Mouse (Mus musculus) hindbrain, embryonic 11.5 days (tissue): ENCODE data around the gene Kcnq1. TPM values are rescaled to one million over a fixed set of nuclear protein-coding genes. Genes with fewer than 3 reads are reported as not detected.

Experiments
- ATAC-seq: fragments of 200-750 bp; cut with Nextera tagmentation; 2 replicates; pipeline ENCODE4 v1.8.0; 2017; ENCODE audit warnings: mild to moderate bottlenecking, moderate TSS enrichment, moderate library complexity; ENCODE audit not compliant: low FRiP score
- DNase-seq: peaks from one replicate; pipeline ENCODE4 v3.0.0-alpha.2; 2015; ENCODE audit warnings: low spot score
- H3K27ac ChIP-seq: fragments of 300-500 bp; sonication (generic); 2 replicates; pipeline ENCODE4 v1.5.1; 2014; ENCODE audit warnings: mild to moderate bottlenecking, low read depth, low read length
- H3K27me3 ChIP-seq: fragments of 300-500 bp; sonication (generic); 2 replicates; pipeline ENCODE4 v1.6.1; 2014; ENCODE audit warnings: mild to moderate bottlenecking, low read length, moderate library complexity, mixed read lengths; ENCODE audit not compliant: control insufficient read depth, insufficient read depth
- H3K36me3 ChIP-seq: fragments of 300-500 bp; sonication (generic); 2 replicates; pipeline ENCODE4 v1.6.1; 2014; ENCODE audit warnings: mild to moderate bottlenecking, low read length, moderate library complexity, mixed read lengths; ENCODE audit not compliant: control insufficient read depth, insufficient read depth
- H3K4me1 ChIP-seq: fragments of 300-500 bp; sonication (generic); replicated peaks from 2 replicates; pipeline ENCODE4 v1.6.1; 2014; ENCODE audit warnings: low read length, mixed read lengths; ENCODE audit not compliant: control insufficient read depth, insufficient read depth
- H3K4me2 ChIP-seq: fragments of 300-500 bp; sonication (generic); replicated peaks from 2 replicates; pipeline ENCODE4 v1.6.1; 2014; ENCODE audit warnings: mild to moderate bottlenecking, low read depth, low read length
- H3K4me3 ChIP-seq: fragments of 300-500 bp; sonication (generic); 2 replicates; pipeline ENCODE4 v1.5.1; 2014; ENCODE audit warnings: low read depth, low read length
- H3K9ac ChIP-seq: fragments of 300-500 bp; sonication (generic); 2 replicates; pipeline ENCODE4 v1.6.1; 2014; ENCODE audit warnings: low read depth, low read length
- H3K9me3 ChIP-seq: fragments of 300-500 bp; sonication (generic); 2 replicates; pipeline ENCODE4 v1.6.1; 2016; ENCODE audit warnings: low read length; ENCODE audit not compliant: control insufficient read depth
- WGBS: fragments of 180-500 bp; shearing (Covaris S2); extraction: QIAGEN DNeasy Blood & Tissue Kit; methylation state at CpG from one replicate; pipeline ENCODE4 v1.1.7; 2014; 5-methylcytosine and 5-hydroxymethylcytosine counted together
- polyA plus RNA-seq: library from polyadenylated mRNA; unstranded; fragments of >200 nt; fragmentation: Nextera tagmentation; extraction: Ambion mirVana; gene quantifications from 2 replicates; pipeline ENCODE4 v1.2.1, GENCODE M21; 2014

The Kcnq1 gene
- 1.7 and 2.5 TPM in 2 replicates for polyA plus RNA-seq

- Histone ChIP-seq H3K27me3 (peaks cover 34% of the 10 kb centered on the region), H3K4me1 (0 out of 2 replicates have a peak, but pooled peaks cover 2% of the 10 kb centered on the region), H3K27ac (no peak within 1 kb of the TSS), H3K4me2 (peak within 1 kb of the TSS; percentile 44), H3K9ac (0 out of 2 replicates have a peak within 1 kb of the TSS, but pooled peaks have one; percentile 7), H3K9me3 (no peaks in the 10 kb centered on the region), H3K4me3 (peak within 1 kb of the TSS; percentile 24), H3K36me3 (no peaks in the 10 kb centered on the region)
- WGBS: 79% methylated on average over 4 of the region's 4 CpGs
- no peak for ATAC-seq
- DNase-seq: no peak
Measured at GRCm38 (mm10) chr7:143106062-143106461, at the start of gene Kcnq1. Gene Kcnq1 (plus strand): TSS chr7:143106362.

GRCm38 (mm10) chr7:143057023-143057422, 49.1 kb upstream of the Kcnq1 start:
- Histone ChIP-seq H3K4me2 (no peak overlapping the region), H3K9me3 (no peaks in the 10 kb centered on the region), H3K27ac (no peak overlapping the region), H3K9ac (no peak overlapping the region), H3K4me3 (no peak overlapping the region), H3K4me1 (peaks cover 6% of the 10 kb centered on the region), H3K36me3 (no peaks in the 10 kb centered on the region), H3K27me3 (no peaks in the 10 kb centered on the region)
- ATAC-seq: no peak
- no peak for DNase-seq
- 91% methylated on average over 5 of the region's 5 CpGs for WGBS

- no peak for DNase-seq
Measured at GRCm38 (mm10) chr7:143057667-143058220, 48.4 kb upstream of the Kcnq1 start.

GRCm38 (mm10) chr7:143058221-143058697, 47.9 kb upstream of the Kcnq1 start:
- no peak overlapping the region for H3K27ac ChIP-seq
- H3K4me2 ChIP-seq: no peak overlapping the region
- no peak for DNase-seq
- no peak overlapping the region for H3K9ac ChIP-seq
- H3K27me3 ChIP-seq: no peaks in the 10 kb centered on the region
- H3K4me3 ChIP-seq: no peak overlapping the region
- peaks cover 6% of the 10 kb centered on the region for H3K4me1 ChIP-seq
- H3K36me3 ChIP-seq: 0 out of 2 replicates have a peak, but pooled peaks cover 3% of the 10 kb centered on the region
- 71% methylated on average over 5 of the region's 5 CpGs for WGBS
- no peak for ATAC-seq
- no peaks in the 10 kb centered on the region for H3K9me3 ChIP-seq

More at GRCm38 (mm10) chr7:143057667-143058220, 48.4 kb upstream of the Kcnq1 start:
- Histone ChIP-seq H3K4me2 (no peak overlapping the region), H3K4me1 (peaks cover 6% of the 10 kb centered on the region), H3K27ac (no peak overlapping the region), H3K9ac (no peak overlapping the region), H3K36me3 (0 out of 2 replicates have a peak, but pooled peaks cover 3% of the 10 kb centered on the region), H3K27me3 (no peaks in the 10 kb centered on the region), H3K4me3 (no peak overlapping the region), H3K9me3 (no peaks in the 10 kb centered on the region)
- 90% methylated on average over 9 of the region's 9 CpGs for WGBS
- no peak for ATAC-seq

- H3K27ac ChIP-seq: no peak overlapping the region
- DNase-seq (no peak), ATAC-seq (no peak)
- H3K9ac ChIP-seq: no peak overlapping the region
- 87% methylated on average over 5 of the region's 5 CpGs for WGBS
- H3K4me2 ChIP-seq: no peak overlapping the region
- H3K27me3 ChIP-seq: no peaks in the 10 kb centered on the region
- H3K4me1 ChIP-seq: peaks cover 2% of the 10 kb centered on the region
- H3K9me3 ChIP-seq: no peaks in the 10 kb centered on the region
- no peak overlapping the region for H3K4me3 ChIP-seq
- 0 out of 2 replicates have a peak, but pooled peaks cover 3% of the 10 kb centered on the region for H3K36me3 ChIP-seq
Measured at GRCm38 (mm10) chr7:143059202-143059870, 46.8 kb upstream of the Kcnq1 start.

- Histone ChIP-seq H3K4me2 (no peak overlapping the region), H3K27me3 (no peaks in the 10 kb centered on the region), H3K9me3 (no peaks in the 10 kb centered on the region), H3K4me1 (no peaks in the 10 kb centered on the region; the same call in 1 of the 2 replicates), H3K27ac (no peak overlapping the region), H3K9ac (no peak overlapping the region), H3K36me3 (peaks cover 9% of the 10 kb centered on the region; the same call in 1 of the 2 replicates), H3K4me3 (no peak overlapping the region)
- DNase-seq (no peak), ATAC-seq (no peak)
- 94% methylated on average over 1 of the region's 2 CpGs for WGBS
Measured at GRCm38 (mm10) chr7:143062704-143063103, 43.5 kb upstream of the Kcnq1 start.

- Histone ChIP-seq H3K27me3 (no peaks in the 10 kb centered on the region), H3K9me3 (no peaks in the 10 kb centered on the region), H3K4me2 (no peak overlapping the region), H3K4me1 (peaks cover 6% of the 10 kb centered on the region), H3K36me3 (peaks cover 9% of the 10 kb centered on the region; the same call in 1 of the 2 replicates), H3K4me3 (no peak overlapping the region), H3K9ac (no peak overlapping the region), H3K27ac (no peak overlapping the region)
- WGBS: 42% methylated on average over 6 of the region's 6 CpGs
- ATAC-seq (no peak), DNase-seq (no peak)
Measured at GRCm38 (mm10) chr7:143064226-143064625, 41.9 kb upstream of the Kcnq1 start.

- H3K27me3 ChIP-seq: no peaks in the 10 kb centered on the region
- H3K27ac ChIP-seq: no peak overlapping the region
- WGBS: 90% methylated on average over 2 of the region's 2 CpGs
- no peak overlapping the region for H3K4me2 ChIP-seq
- ATAC-seq (no peak), DNase-seq (no peak)
- peaks cover 9% of the 10 kb centered on the region; the same call in 1 of the 2 replicates for H3K36me3 ChIP-seq
- peaks cover 15% of the 10 kb centered on the region for H3K4me1 ChIP-seq
- no peak overlapping the region for H3K9ac ChIP-seq
- no peak overlapping the region for H3K4me3 ChIP-seq
- H3K9me3 ChIP-seq: no peaks in the 10 kb centered on the region
Measured at GRCm38 (mm10) chr7:143065692-143066091, 40.5 kb upstream of the Kcnq1 start.
